ENCODE assay signal across 23 mouse cellular contexts in the genomic region with DNA sequence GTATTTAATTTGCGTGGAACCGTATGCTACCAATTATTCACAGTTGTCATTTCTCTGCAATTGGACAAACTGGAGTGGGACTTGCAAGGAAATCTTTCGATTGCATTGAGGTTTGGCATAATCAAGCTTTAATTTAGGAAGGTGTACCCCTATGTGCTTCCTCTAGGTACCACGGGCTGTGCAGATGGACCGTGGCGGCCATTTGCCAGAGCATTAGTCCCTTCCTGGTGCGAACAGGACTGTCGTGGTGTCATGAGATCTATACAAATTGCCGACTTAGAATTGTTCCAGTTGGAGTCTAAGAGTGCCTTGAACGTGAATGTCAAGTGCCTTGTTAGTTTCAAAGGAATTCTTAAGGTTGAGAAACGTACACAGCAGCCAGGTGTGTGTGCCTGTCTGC. TPM values are rescaled to one million over a fixed set of nuclear protein-coding genes. Genes with fewer than 3 reads are reported as not detected.
DNase-seq lines count a peak whose midpoint lies in the region; ATAC-seq and TF ChIP-seq lines count a peak whose summit lies in the region.
"Had no signal": no experiment of that assay in that cellular context is flagged by ENCODE, and none has a peak within 500 bp of the region (broad histone marks: within the 10 kb centered on the region; RNA-seq: fewer than 3 reads in every experiment).

No protein-coding gene starts in this region.

- no peak for DNase-seq in hindbrain, postnatal 0 days (ENCODE audit: low spot score)
- no peak for DNase-seq in midbrain, postnatal 0 days (ENCODE audit: low spot score)
- DNase-seq in spleen, adult 18-20 months, result no peak
- no peak for DNase-seq in urinary bladder, postnatal 4 days (ENCODE audit: low spot score in 2 of 2)
- DNase-seq: adrenal gland, postnatal 25 days; cerebellum, adult 9-11 months; gastrocnemius, postnatal 36 days; kidney, adult 8-10 months; kidney, postnatal 10 days; left cerebral cortex, postnatal 4 days; right cerebral cortex, adult 18-20 months; right cerebral cortex, postnatal 4 days; thymus, postnatal 25 days had no signal

- ATAC-seq in hindbrain, embryonic 12.5 days (ENCODE audit: low FRiP score), result peak; percentile 47; the same call in 1 of the 2 replicates
- no peak for ATAC-seq in hindbrain, postnatal 0 days
- peak; percentile 37 for ATAC-seq in midbrain, embryonic 13.5 days
- ATAC-seq in midbrain, postnatal 0 days (ENCODE audit: low FRiP score), result no peak
- peak; percentile 32 for ATAC-seq in forebrain, embryonic 16.5 days
- ATAC-seq in neural tube, embryonic 15.5 days (ENCODE audit: low FRiP score), result no peak

- WGBS in hindbrain, embryonic 12.5 days, result 67% methylated on average over 11 of the region's 11 CpGs
- 53% methylated on average over 11 of the region's 11 CpGs for WGBS in hindbrain, postnatal 0 days
- WGBS in midbrain, embryonic 13.5 days, result 58% methylated on average over 11 of the region's 11 CpGs
- WGBS in midbrain, postnatal 0 days, result 52% methylated on average over 11 of the region's 11 CpGs
- 25% methylated on average over 11 of the region's 11 CpGs for WGBS in forebrain, embryonic 16.5 days
- WGBS in neural tube, embryonic 15.5 days, result 32% methylated on average over 11 of the region's 11 CpGs

- H3K9me3 ChIP-seq in hindbrain, embryonic 12.5 days (replicated peaks), result no peaks in the 10 kb centered on the region
- no peaks in the 10 kb centered on the region for H3K9me3 ChIP-seq in hindbrain, postnatal 0 days (ENCODE audit: low read length)
- no peaks in the 10 kb centered on the region for H3K9me3 ChIP-seq in midbrain, embryonic 13.5 days
- H3K9me3 ChIP-seq in midbrain, postnatal 0 days (ENCODE audit: low read length), result no peaks in the 10 kb centered on the region
- no peaks in the 10 kb centered on the region for H3K9me3 ChIP-seq in forebrain, embryonic 16.5 days (ENCODE audit: control insufficient read depth, low read length)
- H3K9me3 ChIP-seq in neural tube, embryonic 15.5 days (replicated peaks), result no peaks in the 10 kb centered on the region
- H3K9me3 ChIP-seq: embryonic facial prominence, embryonic 10.5 days; heart, embryonic 15.5 days; limb, embryonic 15.5 days; stomach, embryonic 15.5 days had no signal

- H3K36me3 ChIP-seq in hindbrain, embryonic 12.5 days, result no peaks in the 10 kb centered on the region
- no peaks in the 10 kb centered on the region for H3K36me3 ChIP-seq in hindbrain, postnatal 0 days (ENCODE audit: insufficient read depth, low read length)
- no peaks in the 10 kb centered on the region for H3K36me3 ChIP-seq in midbrain, embryonic 13.5 days
- H3K36me3 ChIP-seq in midbrain, postnatal 0 days (ENCODE audit: insufficient read depth, low read length), result no peaks in the 10 kb centered on the region
- no peaks in the 10 kb centered on the region for H3K36me3 ChIP-seq in forebrain, embryonic 16.5 days (ENCODE audit: control insufficient read depth, insufficient read depth)
- no peaks in the 10 kb centered on the region for H3K36me3 ChIP-seq in neural tube, embryonic 15.5 days
- H3K36me3 ChIP-seq: embryonic facial prominence, embryonic 10.5 days; heart, embryonic 15.5 days; limb, embryonic 15.5 days; stomach, embryonic 15.5 days had no signal

- H3K27me3 ChIP-seq in hindbrain, embryonic 12.5 days, result peaks cover 46% of the 10 kb centered on the region
- H3K27me3 ChIP-seq in hindbrain, postnatal 0 days (ENCODE audit: insufficient read depth, low read length), result no peaks in the 10 kb centered on the region
- H3K27me3 ChIP-seq in midbrain, embryonic 13.5 days, result peaks cover 78% of the 10 kb centered on the region
- no peaks in the 10 kb centered on the region; the same call in 1 of the 2 replicates for H3K27me3 ChIP-seq in midbrain, postnatal 0 days (ENCODE audit: insufficient read depth, low read length)
- no peaks in the 10 kb centered on the region for H3K27me3 ChIP-seq in forebrain, embryonic 16.5 days (replicated peaks; ENCODE audit: control insufficient read depth, insufficient read depth, low read length)
- peaks cover 22% of the 10 kb centered on the region for H3K27me3 ChIP-seq in neural tube, embryonic 15.5 days (replicated peaks)
- H3K27me3 ChIP-seq: limb, embryonic 15.5 days; stomach, embryonic 15.5 days had no signal

- H3K4me3 ChIP-seq in hindbrain, embryonic 12.5 days, result no peak overlapping the region
- H3K4me3 ChIP-seq in hindbrain, postnatal 0 days (ENCODE audit: low read length), result no peak overlapping the region
- no peak overlapping the region for H3K4me3 ChIP-seq in midbrain, embryonic 13.5 days (replicated peaks)
- no peak overlapping the region for H3K4me3 ChIP-seq in midbrain, postnatal 0 days (ENCODE audit: low read depth, low read length)
- H3K4me3 ChIP-seq in forebrain, embryonic 16.5 days (replicated peaks; ENCODE audit: low read length), result no peak overlapping the region
- H3K4me3 ChIP-seq in neural tube, embryonic 15.5 days (replicated peaks), result no peak overlapping the region
- H3K4me3 ChIP-seq: embryonic facial prominence, embryonic 10.5 days; heart, embryonic 15.5 days; limb, embryonic 15.5 days; stomach, embryonic 15.5 days had no signal

- no peak overlapping the region for H3K4me2 ChIP-seq in hindbrain, embryonic 12.5 days (replicated peaks)
- H3K4me2 ChIP-seq in hindbrain, postnatal 0 days (ENCODE audit: low read depth, low read length), result no peak overlapping the region
- peak overlapping the region; percentile 13; the same call in 1 of the 2 replicates for H3K4me2 ChIP-seq in midbrain, embryonic 13.5 days (replicated peaks)
- no peak overlapping the region for H3K4me2 ChIP-seq in midbrain, postnatal 0 days (ENCODE audit: low read depth, low read length, poor library complexity, severe bottlenecking)
- H3K4me2 ChIP-seq in forebrain, embryonic 16.5 days (ENCODE audit: low read length), result no peak overlapping the region; the same call in 1 of the 2 replicates
- 0 out of 2 replicates have a peak overlapping the region, but pooled peaks have one; percentile 23 for H3K4me2 ChIP-seq in neural tube, embryonic 15.5 days
- H3K4me2 ChIP-seq: heart, embryonic 15.5 days; limb, embryonic 15.5 days; stomach, embryonic 15.5 days had no signal

- TF ChIP-seq CTCF in hindbrain, postnatal 0 days (IDR thresholded peaks at IDR 0.05; ENCODE audit: low read depth), result no peak
- no peak for TF ChIP-seq CTCF in midbrain, postnatal 0 days (IDR thresholded peaks at IDR 0.05)

- no peak overlapping the region for H3K27ac ChIP-seq in hindbrain, embryonic 12.5 days
- no peak overlapping the region for H3K27ac ChIP-seq in hindbrain, postnatal 0 days
- no peak overlapping the region for H3K27ac ChIP-seq in midbrain, embryonic 13.5 days
- H3K27ac ChIP-seq in midbrain, postnatal 0 days (ENCODE audit: low read depth, low read length), result no peak overlapping the region
- H3K27ac ChIP-seq in forebrain, embryonic 16.5 days (ENCODE audit: low read length), result no peak overlapping the region
- no peak overlapping the region for H3K27ac ChIP-seq in neural tube, embryonic 15.5 days (replicated peaks)
- H3K27ac ChIP-seq: embryonic facial prominence, embryonic 10.5 days; heart, embryonic 15.5 days; limb, embryonic 15.5 days; liver, embryonic 14.5 days; macrophage; stomach, embryonic 15.5 days had no signal

- H3K4me1 ChIP-seq in hindbrain, embryonic 12.5 days, result peaks cover 13% of the 10 kb centered on the region
- H3K4me1 ChIP-seq in hindbrain, postnatal 0 days (ENCODE audit: insufficient read depth, low read length), result no peaks in the 10 kb centered on the region
- H3K4me1 ChIP-seq in midbrain, embryonic 13.5 days (replicated peaks), result peaks cover 20% of the 10 kb centered on the region
- peaks cover 3% of the 10 kb centered on the region; the same call in 1 of the 2 replicates for H3K4me1 ChIP-seq in midbrain, postnatal 0 days (ENCODE audit: insufficient read depth, low read length)
- peaks cover 14% of the 10 kb centered on the region for H3K4me1 ChIP-seq in forebrain, embryonic 16.5 days (replicated peaks; ENCODE audit: control insufficient read depth, insufficient read depth, low read length)
- peaks cover 28% of the 10 kb centered on the region for H3K4me1 ChIP-seq in neural tube, embryonic 15.5 days
- H3K4me1 ChIP-seq: heart, embryonic 15.5 days had no signal

- no peak overlapping the region for H3K9ac ChIP-seq in hindbrain, embryonic 12.5 days
- H3K9ac ChIP-seq in hindbrain, postnatal 0 days (replicated peaks; ENCODE audit: low read length), result no peak overlapping the region
- no peak overlapping the region for H3K9ac ChIP-seq in midbrain, embryonic 13.5 days (replicated peaks)
- no peak overlapping the region for H3K9ac ChIP-seq in midbrain, postnatal 0 days (replicated peaks; ENCODE audit: low read length, poor library complexity, severe bottlenecking)
- H3K9ac ChIP-seq in forebrain, embryonic 16.5 days (replicated peaks; ENCODE audit: low read depth, low read length), result no peak overlapping the region
- no peak overlapping the region for H3K9ac ChIP-seq in neural tube, embryonic 15.5 days (replicated peaks)
- H3K9ac ChIP-seq: heart, embryonic 15.5 days; limb, embryonic 15.5 days; liver, embryonic 14.5 days; stomach, embryonic 15.5 days had no signal

RNA-seq across cellular contexts. Expression of a gene that starts 0.7 kb away (rescaled TPM):
- polyA plus RNA-seq in hindbrain, embryonic 12.5 days (2016; fragmentation: Nextera tagmentation; extraction: Ambion mirVana), result 3.8 and 6.0 TPM in 2 replicates
- total RNA-seq in hindbrain, postnatal 0 days (2014; rRNA removed), result 0.10 TPM in 1 of 2 replicates, not detected in the other
- 0.70 and 0.82 TPM in 2 replicates for polyA plus RNA-seq in hindbrain, postnatal 0 days (2015; fragmentation: Nextera tagmentation; extraction: Ambion mirVana)
- polyA plus RNA-seq in midbrain, embryonic 13.5 days (2015; fragmentation: Nextera tagmentation; extraction: Ambion mirVana), result 1.2 and 1.4 TPM in 2 replicates
- total RNA-seq in midbrain, postnatal 0 days (2014; rRNA removed), result 0.49 TPM in 1 of 2 replicates, not detected in the other
- polyA plus RNA-seq in midbrain, postnatal 0 days (2015; fragmentation: Nextera tagmentation; extraction: Ambion mirVana), result 0.44 and 0.63 TPM in 2 replicates
- polyA plus RNA-seq in forebrain, embryonic 16.5 days (2015; fragmentation: Nextera tagmentation; extraction: Ambion mirVana), result 6.3 and 6.4 TPM in 2 replicates
- 0.84 and 0.86 TPM in 2 replicates for polyA plus RNA-seq in neural tube, embryonic 15.5 days (2015; fragmentation: Nextera tagmentation; extraction: Ambion mirVana)
- polyA plus RNA-seq: macrophage had no signal

Comparison
In these comparisons a context has a peak if more than half of its experiments do, and no peak if none do; other contexts are left out.
1. ATAC-seq: peak in hindbrain, embryonic 12.5 days (single experiment), midbrain, embryonic 13.5 days (single experiment) and forebrain, embryonic 16.5 days (single experiment); none in hindbrain, postnatal 0 days (single experiment), midbrain, postnatal 0 days (single experiment) and neural tube, embryonic 15.5 days (single experiment).
2. H3K4me2 ChIP-seq: peak in midbrain, embryonic 13.5 days (single experiment) and neural tube, embryonic 15.5 days (single experiment); none in hindbrain, embryonic 12.5 days (single experiment), hindbrain, postnatal 0 days (single experiment), midbrain, postnatal 0 days (single experiment) and forebrain, embryonic 16.5 days (single experiment).